Mouse (Mus musculus) ES-E14 (cell line): ENCODE data around the gene Adamts7. TPM values are rescaled to one million over a fixed set of nuclear protein-coding genes. Genes with fewer than 3 reads are reported as not detected.

Experiments used
- DNase-seq: peaks from one replicate; pipeline ENCODE4 v3.0.0-alpha.2; 2013; ENCODE audit warnings: low read depth, low spot score
- H3K27ac ChIP-seq: 2 replicates; pipeline ENCODE4 v1.5.1; 2012; ENCODE audit warnings: low read depth, mild to moderate bottlenecking, low read length, moderate library complexity, mixed read lengths; ENCODE audit not compliant: poor library complexity, insufficient read depth, severe bottlenecking
- H3K36me3 ChIP-seq: 2 replicates; pipeline ENCODE4 v1.6.1; 2012; ENCODE audit warnings: mild to moderate bottlenecking, low read length, moderate library complexity, mixed read lengths; ENCODE audit not compliant: control insufficient read depth, poor library complexity, insufficient read depth, severe bottlenecking
- H3K4me1 ChIP-seq, 2 experiments: fragments of 150-350 bp in 1 of 2; sonication (generic) in 1 of 2; 2 replicates each; pipeline ENCODE4 v1.6.1; 2012; ENCODE audit warnings: low read length in 2 of 2, mild to moderate bottlenecking in 1 of 2, mixed read lengths in 1 of 2; ENCODE audit not compliant: control insufficient read depth in 2 of 2, insufficient read depth in 2 of 2, poor library complexity in 1 of 2
- H3K4me3 ChIP-seq, 2 experiments: fragments of 150-350 bp in 1 of 2; sonication (generic) in 1 of 2; 2 replicates each; pipeline ENCODE4 v1.5.1; 2012; ENCODE audit warnings: low read length in 2 of 2, low read depth in 1 of 2, mild to moderate bottlenecking in 1 of 2, mixed read lengths in 1 of 2; ENCODE audit not compliant: insufficient read depth in 1 of 2, poor library complexity in 1 of 2, severe bottlenecking in 1 of 2
- H3K9ac ChIP-seq: 2 replicates; pipeline ENCODE4 v1.6.1; 2012; ENCODE audit warnings: low read depth, mild to moderate bottlenecking, low read length, mixed read lengths; ENCODE audit not compliant: poor library complexity, insufficient read depth, severe bottlenecking
- H3K9me3 ChIP-seq: fragments of 150-350 bp; sonication (generic); 2 replicates; pipeline ENCODE4 v1.6.1; 2012; ENCODE audit warnings: low read depth, mild to moderate bottlenecking, low read length; ENCODE audit not compliant: control insufficient read depth, insufficient read depth
- CHD2 ChIP-seq: IDR thresholded peaks from 2 replicates; pipeline ENCODE4 v1.6.1; 2014; ENCODE audit warnings: mild to moderate bottlenecking, low read depth, low read length, inconsistent platforms
- HCFC1 ChIP-seq: IDR thresholded peaks from 2 replicates; pipeline ENCODE4 v1.6.1; 2012; ENCODE audit warnings: low read length, inconsistent platforms, borderline replicate concordance; ENCODE audit not compliant: insufficient read depth
- MAFK ChIP-seq: IDR thresholded peaks from 2 replicates; pipeline ENCODE4 v1.6.1; 2014; ENCODE audit warnings: mild to moderate bottlenecking, low read depth, low read length, inconsistent platforms; ENCODE audit not compliant: insufficient read depth
- ZC3H11A ChIP-seq: IDR thresholded peaks from 2 replicates; pipeline ENCODE4 v1.6.1; 2012; ENCODE audit warnings: low read depth, mild to moderate bottlenecking, inconsistent platforms, low read length, borderline replicate concordance
- ZNF384 ChIP-seq: IDR thresholded peaks from 2 replicates; pipeline ENCODE4 v1.6.1; 2012; ENCODE audit warnings: low read depth, low read length, inconsistent platforms
- in situ Hi-C, 2 experiments: fragments of 600-800 bp; cut with MboI; formaldehyde crosslinking; loops; one replicate each; pipeline ENCODE4 v1.15.1; 2025; ENCODE audit warnings: low sequenced_read_pairs in 2 of 2, inconsistent platforms in 1 of 2; ENCODE audit not compliant: unreplicated experiment in 2 of 2
- total RNA-seq: library from RNA; depleted of rRNA; stranded (reverse); fragments of 300-350 nt; gene quantifications from 2 replicates; pipeline ENCODE4 v1.2.3, GENCODE M21; 2012

Adamts7 gene
- total RNA-seq, 1 experiment, result 9.5 TPM

DNA sequence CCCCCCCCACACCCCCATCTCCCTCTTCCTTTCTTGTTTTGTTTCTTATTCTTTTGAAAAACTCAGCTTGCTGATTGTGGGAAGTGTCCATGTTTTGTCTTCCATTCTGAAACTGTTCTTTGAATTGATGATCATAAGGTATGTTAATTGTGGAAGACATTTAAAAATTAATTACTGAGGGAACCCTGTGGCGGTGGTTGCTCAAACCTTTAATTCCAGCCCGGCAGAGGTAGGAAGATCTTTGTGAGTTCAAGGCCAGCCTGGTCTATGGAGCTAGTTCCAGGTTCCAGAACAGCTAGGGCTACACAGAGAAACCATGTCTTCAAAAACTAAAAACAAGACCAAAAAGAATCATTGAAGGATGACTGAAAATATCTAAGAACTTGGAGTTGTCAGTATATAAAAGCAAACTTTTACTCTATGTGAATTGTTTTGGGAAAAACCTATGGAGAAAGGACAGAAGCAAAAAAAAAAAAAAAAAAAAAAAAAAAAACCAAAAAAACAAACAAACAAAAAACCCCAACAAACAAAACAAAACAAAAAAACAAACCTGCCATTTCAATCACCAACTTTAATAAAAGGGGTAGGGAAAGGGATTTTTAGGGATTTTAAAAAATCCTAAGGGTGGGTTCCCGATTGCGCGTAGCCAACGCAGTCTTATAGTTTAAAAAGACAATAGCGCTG is 37.3 kb upstream of the Adamts7 start:
- no peak overlapping the region for H3K9ac ChIP-seq
- H3K4me3 ChIP-seq, result peak overlapping the region; percentile 41 to 50; a peak in 3 of 4 replicates
- in situ Hi-C loops, result no loop called here
- peaks cover 2 to 5% of the 10 kb centered on the region in 2 experiments; a peak in 2 of 4 replicates for H3K4me1 ChIP-seq
- H3K27ac ChIP-seq, result no peak overlapping the region
- no peaks in the 10 kb centered on the region for H3K36me3 ChIP-seq
- no peaks in the 10 kb centered on the region for H3K9me3 ChIP-seq
- TF ChIP-seq ZNF384 (peak; percentile 34; the same call in 1 of the 2 replicates), MAFK (no peak)
- no peak for DNase-seq

DNA sequence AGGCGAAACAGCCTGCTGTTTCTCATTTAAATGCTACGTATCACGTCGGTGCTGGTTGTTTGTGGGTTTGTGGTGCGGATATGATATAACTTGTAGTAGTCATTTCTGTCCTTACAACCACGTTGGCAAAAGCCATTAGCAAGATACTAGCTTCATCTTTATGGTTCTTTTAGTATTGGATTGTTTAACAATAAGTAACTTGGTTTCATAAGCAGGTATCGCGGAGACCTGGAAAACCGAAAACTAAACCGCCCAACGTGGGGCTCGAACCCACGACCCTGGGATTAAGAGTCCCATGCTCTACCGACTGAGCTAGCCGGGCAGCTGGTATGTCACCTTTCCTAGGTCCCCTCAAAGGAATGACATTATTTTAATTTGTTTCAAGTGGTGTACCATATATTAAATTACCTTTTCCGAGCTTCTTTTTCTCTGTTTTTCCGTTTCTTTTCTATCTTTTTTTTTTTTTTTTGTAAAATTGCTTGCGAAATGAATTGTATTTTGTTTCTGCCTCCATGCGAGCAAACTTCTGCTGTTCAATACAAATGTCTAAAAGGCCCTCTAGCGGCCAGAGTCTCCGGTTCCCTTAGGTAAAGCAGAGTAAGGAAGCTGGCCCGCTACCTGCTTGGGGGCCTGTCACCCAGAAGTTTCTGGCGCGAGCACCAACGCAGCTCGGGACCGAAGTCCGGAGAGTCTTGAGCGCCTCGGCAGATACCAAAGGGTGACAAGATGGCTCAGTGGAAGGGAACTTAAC is 36.4 kb upstream of the Adamts7 start:
- peak; percentile 90 for DNase-seq
- TF ChIP-seq MAFK (peak; percentile 80), CHD2 (no peak), ZNF384 (peak; percentile 94)
- in situ Hi-C loops, result no loop called here
- Histone ChIP-seq H3K36me3 (no peaks in the 10 kb centered on the region), H3K4me3 (peak overlapping the region; percentile 41 to 51; a peak in 3 of 4 replicates), H3K4me1 (peaks cover 2 to 5% of the 10 kb centered on the region in 2 experiments; a peak in 2 of 4 replicates), H3K27ac (no peak overlapping the region), H3K9ac (peak overlapping the region; percentile 60; the same call in 1 of the 2 replicates), H3K9me3 (no peaks in the 10 kb centered on the region)

DNA sequence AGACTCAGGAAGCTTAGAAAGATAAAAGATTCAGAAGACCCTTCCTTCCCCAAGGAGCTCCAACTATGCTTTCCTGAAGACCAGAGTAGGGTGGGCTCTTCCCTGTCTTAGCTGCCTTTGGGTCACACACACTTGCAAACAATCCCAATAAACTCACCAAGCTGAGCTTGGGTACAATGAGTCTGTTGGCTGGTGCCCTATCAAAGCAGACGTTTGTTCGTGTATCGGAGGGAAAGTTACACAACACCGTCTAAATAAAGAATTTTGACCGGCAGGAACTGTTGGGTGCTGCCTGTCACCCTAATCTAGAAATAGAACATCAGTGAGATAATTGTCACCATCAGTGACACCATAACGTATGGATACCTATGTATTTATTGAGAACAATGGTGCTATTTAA is 35.7 kb upstream of the Adamts7 start:
- Histone ChIP-seq H3K36me3 (no peaks in the 10 kb centered on the region), H3K27ac (no peak overlapping the region), H3K9ac (peak overlapping the region; percentile 60; the same call in 1 of the 2 replicates), H3K4me1 (peaks cover 2 to 4% of the 10 kb centered on the region in 2 experiments; a peak in 2 of 4 replicates), H3K9me3 (no peaks in the 10 kb centered on the region), H3K4me3 (peak overlapping the region; percentile 36 to 51; a peak in 3 of 4 replicates)
- DNase-seq, result no peak
- in situ Hi-C loops, result no loop called here
- TF ChIP-seq MAFK, result no peak
- TF ChIP-seq ZNF384, result no peak
- TF ChIP-seq HCFC1, result no peak
- TF ChIP-seq ZC3H11A, result no peak
- no peak for TF ChIP-seq CHD2

DNA sequence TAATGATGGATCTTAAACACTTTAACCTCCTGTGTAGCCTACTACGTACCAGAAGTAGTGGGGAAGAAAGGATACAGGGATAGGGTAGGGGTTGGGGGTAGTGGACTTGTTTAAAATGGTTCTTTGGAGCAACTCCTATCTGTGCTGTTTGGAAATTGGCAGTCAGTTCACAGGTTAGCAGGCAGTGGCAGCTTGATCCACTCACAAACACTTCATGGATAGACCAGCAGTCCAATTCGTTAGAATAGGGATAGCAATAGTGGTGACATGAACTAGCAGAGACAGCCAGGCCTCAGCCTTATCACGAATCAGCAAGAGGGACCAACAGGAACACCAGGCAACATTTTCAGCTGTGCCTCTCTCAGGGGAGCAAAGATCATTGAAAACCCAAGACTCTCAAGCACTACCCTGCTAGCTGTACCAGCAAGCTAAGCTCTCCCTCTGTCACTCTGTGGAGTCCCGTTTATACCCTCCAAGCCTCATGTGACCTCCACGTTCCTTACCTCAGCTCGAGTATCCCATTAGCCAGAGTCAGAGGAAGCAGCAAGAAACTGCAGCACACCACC is 34.1 kb upstream of the Adamts7 start:
- Histone ChIP-seq H3K4me1 (peaks cover 2 to 7% of the 10 kb centered on the region in 2 experiments; a peak in 1 of 4 replicates), H3K27ac (no peak overlapping the region), H3K4me3 (no peak overlapping the region), H3K36me3 (no peaks in the 10 kb centered on the region), H3K9me3 (no peaks in the 10 kb centered on the region), H3K9ac (no peak overlapping the region)
- in situ Hi-C loops, result no loop called here
- TF ChIP-seq ZNF384 (no peak), CHD2 (no peak), ZC3H11A (no peak), MAFK (no peak), HCFC1 (no peak)
- DNase-seq, result no peak
